Mouse (Mus musculus) erythroblast, adult 5-6 weeks (primary cell): ENCODE data around the gene Ccnl2. TPM values are rescaled to one million over a fixed set of nuclear protein-coding genes. Genes with fewer than 3 reads are reported as not detected.
A peak's percentile ranks its signal among the peaks of the same experiment; 100 is the strongest.

Source experiments
- ATAC-seq: replicated peaks from 2 replicates; pipeline ENCODE4 v1.8.0; 2016; ENCODE audit warnings: moderate number of reproducible peaks, mild to moderate bottlenecking, moderate TSS enrichment, inconsistent platforms; ENCODE audit not compliant: poor library complexity, low FRiP score, severe bottlenecking
- total RNA-seq, 2 experiments: library from RNA; stranded (forward) in 1 of 2; stranded (reverse) in 1 of 2; fragments of 150-400 nt in 1 of 2; fragments of 200-764, 138-1000 nt in 1 of 2; gene quantifications; 2 replicates each; pipeline versions ENCODE4 v1.2.3 to v1.2.4; 2015 to 2017; ENCODE audit warnings: low replicate concordance in 2 of 2

The Ccnl2 gene
- total RNA-seq (2015; ENCODE audit: low replicate concordance) (117 and 136 TPM in 2 replicates), total RNA-seq (2017; ENCODE audit: low replicate concordance) (187 and 202 TPM in 2 replicates)

GRCm38 (mm10) chr4:155811929-155812664 lies at the start of gene Ccnl2:
Ccnl2 (plus strand) TSS chr4:155812489.
- peak; percentile 97 for ATAC-seq

GRCm38 (mm10) chr4:155769496-155769879 lies 42.8 kb upstream of the Ccnl2 start:
- ATAC-seq = no peak

- ATAC-seq = peak; percentile 79
Observed at GRCm38 (mm10) chr4:155769880-155770512, 42.3 kb upstream of the Ccnl2 start.

- no peak for ATAC-seq
Observed at GRCm38 (mm10) chr4:155770626-155771025, 41.7 kb upstream of the Ccnl2 start.

- no peak for ATAC-seq
Observed at GRCm38 (mm10) chr4:155771706-155772105, 40.6 kb upstream of the Ccnl2 start.

GRCm38 (mm10) chr4:155772786-155773185 lies 39.5 kb upstream of the Ccnl2 start:
- no peak for ATAC-seq

- ATAC-seq = no peak
Observed at GRCm38 (mm10) chr4:155773335-155774078, 38.8 kb upstream of the Ccnl2 start.

GRCm38 (mm10) chr4:155774280-155774754 lies 38.0 kb upstream of the Ccnl2 start, which contains the start of gene Vwa1:
Vwa1 (minus strand) TSS chr4:155774698.
- ATAC-seq = peak; percentile 77

GRCm38 (mm10) chr4:155774971-155775740 lies 37.1 kb upstream of the Ccnl2 start:
- ATAC-seq = no peak

GRCm38 (mm10) chr4:155775855-155776254 lies 36.4 kb upstream of the Ccnl2 start:
- ATAC-seq = no peak

- no peak for ATAC-seq
Observed at GRCm38 (mm10) chr4:155776704-155777335, 35.5 kb upstream of the Ccnl2 start.

GRCm38 (mm10) chr4:155777816-155778215 lies 34.5 kb upstream of the Ccnl2 start:
- no peak for ATAC-seq

GRCm38 (mm10) chr4:155779498-155779897 lies 32.8 kb upstream of the Ccnl2 start:
- ATAC-seq = no peak

- ATAC-seq = no peak
Observed at GRCm38 (mm10) chr4:155780895-155781294, 31.4 kb upstream of the Ccnl2 start.

- ATAC-seq = no peak
Observed at GRCm38 (mm10) chr4:155783486-155784080, 28.7 kb upstream of the Ccnl2 start.

- peak; percentile 68 for ATAC-seq
Observed at GRCm38 (mm10) chr4:155784081-155784701, 28.1 kb upstream of the Ccnl2 start.

GRCm38 (mm10) chr4:155785246-155785645 lies 27.0 kb upstream of the Ccnl2 start:
- no peak for ATAC-seq

- ATAC-seq = peak; percentile 48
Observed at GRCm38 (mm10) chr4:155785819-155786218, 26.5 kb upstream of the Ccnl2 start, which contains the start of gene Tmem88b. Tmem88b (minus strand) TSS chr4:155785874.
